Mouse (Mus musculus): Measurements from ENCODE around the gene Slc7a6os.

GRCm38 (mm10) chr8:106169934-106170480 is 40.7 kb downstream of the Slc7a6os start:
- TF ChIP-seq CTCF (IDR thresholded peaks at IDR 0.05; ENCODE audit: control insufficient read depth, insufficient read depth, insufficient read length) (no peak), FOSL1 (IDR thresholded peaks at IDR 0.05; ENCODE audit: insufficient read depth, low read length, poor library complexity, severe bottlenecking) (no peak), CEBPB (IDR thresholded peaks at IDR 0.05; ENCODE audit: low read depth) (no peak), MAX (IDR thresholded peaks at IDR 0.05) (no peak), USF1 (IDR thresholded peaks at IDR 0.05; ENCODE audit: low read depth) (no peak)

Data from C2C12 (cell line).